Comparison of ENCODE assay signal across 11 mouse cellular contexts in genomic region chr8:20408441-20409030, GRCm38 (mm10). TPM values are rescaled to one million over a fixed set of nuclear protein-coding genes. Genes with fewer than 3 reads are reported as not detected.
DNase-seq lines count a peak whose midpoint lies in the region; TF ChIP-seq lines count a peak whose summit lies in the region.
"Not testable (repeated sequence)": the region's sequence is repeated elsewhere in the genome, so short reads cannot be mapped to it uniquely, and the experiment has no call there.
"Had no signal": no experiment of that assay in that cellular context is flagged by ENCODE, and none has a peak within 500 bp of the region (broad histone marks: within the 10 kb centered on the region; RNA-seq: fewer than 3 reads in every experiment).

No protein-coding gene starts in this region.

- peak; percentile 1 for DNase-seq in CD4-positive helper T cell, adult 2 months (ENCODE audit: low read depth, low spot score)
- DNase-seq in adrenal gland, postnatal 25 days: peak; percentile 21
- DNase-seq in gastrocnemius, adult 18-20 months (ENCODE audit: low spot score): peak; percentile 22
- peak; percentile 1 for DNase-seq in hindbrain, embryonic 10.5 days (ENCODE audit: low spot score)
- peak; percentile 11 for DNase-seq in layer of hippocampus, adult 11-12 months (ENCODE audit: low spot score)
- DNase-seq in lung, adult 2 months: peak; percentile 21
- peak; percentile 19 for DNase-seq in right cerebral cortex, adult 18-20 months
- peak; percentile 34 for DNase-seq in thymus, postnatal 14 days

- H3K9me3 ChIP-seq in hindbrain, embryonic 10.5 days: not testable (repeated sequence)

- not testable (repeated sequence) for H3K36me3 ChIP-seq in hindbrain, embryonic 10.5 days

- not testable (repeated sequence) for TF ChIP-seq POLR2A in lung, adult 2 months (IDR thresholded peaks at IDR 0.05; ENCODE audit: borderline replicate concordance, extremely low read depth, low read depth, low read length)

- not testable (repeated sequence) for H3K4me1 ChIP-seq in hindbrain, embryonic 10.5 days (replicated peaks); lung, adult 2 months (ENCODE audit: control insufficient read depth, insufficient read depth, low read length)

- H3K27me3 ChIP-seq in hindbrain, embryonic 10.5 days (ENCODE audit: insufficient read depth, poor library complexity, severe bottlenecking): not testable (repeated sequence)

- H3K27ac ChIP-seq in hindbrain, embryonic 10.5 days: not testable (repeated sequence)

- H3K4me3 ChIP-seq in hindbrain, embryonic 10.5 days; lung, adult 2 months (replicated peaks; ENCODE audit: extremely low read depth, low read depth, low read length): not testable (repeated sequence)

- WGBS in hindbrain, embryonic 10.5 days: 90% methylated on average over 8 of the region's 8 CpGs
- 91% methylated on average over 8 of the region's 8 CpGs for WGBS in lung, adult 2 months

- TF ChIP-seq CTCF in lung, adult 2 months (IDR thresholded peaks at IDR 0.05; ENCODE audit: insufficient read depth, low read length): not testable (repeated sequence)

RNA-seq across cellular contexts. Expression of gene Gm15319, which starts 45.5 kb away (rescaled TPM):
- total RNA-seq in adrenal gland, postnatal 25 days (2021): 0.64 and 0.86 TPM in 2 replicates
- under 1 TPM in 1 of 2 experiments, not detected in 1; 0.84 TPM for total RNA-seq in gastrocnemius, adult 18-20 months (2021)
- 0.06 TPM in 1 of 2 replicates, not detected in the other for polyA plus RNA-seq in hindbrain, embryonic 10.5 days (2016; fragmentation: Nextera tagmentation; extraction: Ambion mirVana)
- 0.07 TPM in 1 of 2 replicates, not detected in the other for polyA plus RNA-seq in lung, adult 2 months (2012; rRNA removed)
- total RNA-seq: megakaryocyte, adult 5-6 weeks had no signal
- polyA plus RNA-seq: heart, embryonic 15.5 days; liver, embryonic 11.5 days had no signal
